Mouse (Mus musculus) C2C12 (cell line): ENCODE measurements around the gene Tspan3. TPM values are rescaled to one million over a fixed set of nuclear protein-coding genes. Genes with fewer than 3 reads are reported as not detected.

Source experiments
- H3K27me3 ChIP-seq: one replicate; pipeline ENCODE4 v1.6.1; 2011; ENCODE audit not compliant: control insufficient read depth, insufficient read depth, insufficient read length
- H3K36me3 ChIP-seq: one replicate; pipeline ENCODE4 v1.6.1; 2011; ENCODE audit not compliant: control insufficient read depth, insufficient read depth
- H3K4me3 ChIP-seq: one replicate; pipeline ENCODE4 v1.5.1; 2011; ENCODE audit warnings: mild to moderate bottlenecking, control low read depth; ENCODE audit not compliant: poor library complexity, insufficient read depth, severe bottlenecking
- H3K79me2 ChIP-seq: one replicate; pipeline ENCODE4 v1.6.1; 2011; ENCODE audit not compliant: control insufficient read depth, insufficient read depth
- H3K79me3 ChIP-seq: one replicate; pipeline ENCODE4 v1.6.1; 2011; ENCODE audit warnings: low read depth, control low read depth
- H3ac ChIP-seq: one replicate; pipeline ENCODE3; 2011; ENCODE audit warnings: low read depth; ENCODE audit not compliant: control insufficient read depth, insufficient read length
- CEBPB ChIP-seq: IDR thresholded peaks from one replicate; pipeline ENCODE4 v1.6.1; 2011; ENCODE audit warnings: low read depth, mild to moderate bottlenecking, control low read depth, moderate library complexity
- CTCF ChIP-seq: IDR thresholded peaks from one replicate; pipeline ENCODE4 v1.5.1; 2011; ENCODE audit not compliant: control insufficient read depth, insufficient read depth, insufficient read length
- FOSL1 ChIP-seq: IDR thresholded peaks from one replicate; pipeline ENCODE4 v1.8.0; 2011; ENCODE audit warnings: mild to moderate bottlenecking, low read length; ENCODE audit not compliant: poor library complexity, insufficient read depth, severe bottlenecking
- MAX ChIP-seq: IDR thresholded peaks from one replicate; pipeline ENCODE4 v1.6.1; 2011; ENCODE audit warnings: mild to moderate bottlenecking, control low read depth
- MYOD1 ChIP-seq: IDR thresholded peaks from one replicate; pipeline ENCODE4 v1.6.1; 2011; ENCODE audit warnings: low read depth; ENCODE audit not compliant: control insufficient read depth, insufficient read length
- MYOG ChIP-seq: IDR thresholded peaks from one replicate; pipeline ENCODE4 v1.6.1; 2011; ENCODE audit not compliant: control insufficient read depth, insufficient read length; ENCODE audit errors: extremely low read depth
- USF1 ChIP-seq: IDR thresholded peaks from one replicate; pipeline ENCODE4 v1.6.1; 2011; ENCODE audit warnings: low read depth, mild to moderate bottlenecking, control low read depth, moderate library complexity
- polyA plus RNA-seq: library from polyadenylated mRNA; unstranded; fragments of >200 nt; fragmentation: generic; extraction: Trizol; gene quantifications from one replicate; pipeline ENCODE4 v1.2.1, GENCODE M21; 2012; ENCODE audit warnings: missing spikeins

Gene Tspan3
- polyA plus RNA-seq, 1 experiment = 60.6 TPM

DNA sequence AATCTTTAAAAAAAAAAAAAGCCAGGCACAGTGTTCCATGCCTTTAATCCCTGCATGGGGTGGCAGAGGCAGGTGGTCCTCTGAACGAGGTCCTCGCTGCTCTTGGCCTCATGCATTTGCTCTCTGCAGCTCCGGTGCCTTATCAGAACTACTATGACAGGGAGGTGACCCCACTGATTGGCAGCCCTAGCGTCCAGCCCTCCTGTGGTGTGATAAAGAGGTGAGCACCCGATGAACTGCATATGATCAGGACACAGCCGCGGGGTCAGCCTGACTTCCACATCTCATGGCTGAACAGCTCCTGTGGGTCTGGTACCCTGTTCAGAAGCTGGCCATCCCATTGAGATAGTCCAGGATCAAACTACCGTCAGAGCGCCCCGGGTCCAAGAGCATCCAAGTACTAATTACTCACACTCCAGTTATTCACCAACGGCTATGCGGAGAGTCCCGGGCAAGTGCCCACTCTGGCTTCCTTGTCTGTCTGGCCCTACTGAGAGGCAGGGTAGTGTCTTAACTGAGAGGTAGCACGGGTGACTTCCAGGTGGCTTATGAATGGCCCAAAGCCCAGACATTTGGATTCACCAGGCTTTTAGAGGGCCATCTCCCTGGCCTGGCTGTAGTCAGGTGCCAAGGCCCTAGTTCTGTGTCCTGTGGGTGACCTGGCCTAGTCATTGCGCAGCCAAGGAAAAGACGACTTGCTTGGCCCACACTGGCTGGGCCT lies 38.7 kb downstream of the Tspan3 start:
- no peaks in the 10 kb centered on the region for H3K79me2 ChIP-seq
- no peak for TF ChIP-seq CEBPB
- no peak for TF ChIP-seq FOSL1
- no peak for TF ChIP-seq MYOD1
- TF ChIP-seq CTCF = no peak
- TF ChIP-seq MYOG = no peak
- TF ChIP-seq MAX = no peak
- TF ChIP-seq USF1 = no peak
- no peak overlapping the region for H3ac ChIP-seq
- H3K79me3 ChIP-seq = no peaks in the 10 kb centered on the region
- H3K4me3 ChIP-seq = no peak overlapping the region
- H3K36me3 ChIP-seq = peaks cover 9% of the 10 kb centered on the region
- H3K27me3 ChIP-seq = no peaks in the 10 kb centered on the region

GRCm38 (mm10) chr9:56124561-56124960 lies 40.7 kb downstream of the Tspan3 start:
- H3K79me2 ChIP-seq = no peaks in the 10 kb centered on the region
- TF ChIP-seq CTCF (no peak), FOSL1 (no peak), USF1 (no peak), MAX (no peak), CEBPB (no peak), MYOD1 (no peak), MYOG (no peak)
- H3ac ChIP-seq = no peak overlapping the region
- H3K27me3 ChIP-seq = no peaks in the 10 kb centered on the region
- no peak overlapping the region for H3K4me3 ChIP-seq
- peaks cover 8% of the 10 kb centered on the region for H3K36me3 ChIP-seq
- H3K79me3 ChIP-seq = no peaks in the 10 kb centered on the region

DNA sequence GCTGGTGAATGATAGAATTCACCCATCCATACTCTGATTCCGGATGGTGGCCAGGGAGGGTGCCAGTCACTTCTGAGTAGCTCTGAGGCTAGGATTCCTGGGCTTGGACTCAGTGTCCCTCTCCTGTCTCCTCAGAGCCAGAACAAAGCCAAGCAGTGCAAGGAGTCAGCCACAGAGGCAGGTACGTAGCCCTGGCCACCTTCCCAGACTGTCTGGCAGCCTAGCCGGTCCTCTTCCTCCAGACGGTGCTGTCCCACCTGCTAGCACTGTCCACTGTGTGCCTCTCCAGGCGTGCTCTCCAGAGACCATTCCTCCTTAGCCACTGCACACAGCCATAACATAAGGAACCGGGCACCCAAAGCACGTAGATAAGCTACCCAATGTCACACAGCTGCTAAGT lies 41.7 kb downstream of the Tspan3 start:
- no peaks in the 10 kb centered on the region for H3K79me3 ChIP-seq
- H3K36me3 ChIP-seq = no peaks in the 10 kb centered on the region
- no peak overlapping the region for H3ac ChIP-seq
- TF ChIP-seq MAX (no peak), CTCF (no peak), MYOD1 (no peak), CEBPB (no peak), USF1 (no peak), MYOG (no peak), FOSL1 (no peak)
- H3K4me3 ChIP-seq = no peak overlapping the region
- no peaks in the 10 kb centered on the region for H3K79me2 ChIP-seq
- no peaks in the 10 kb centered on the region for H3K27me3 ChIP-seq

DNA sequence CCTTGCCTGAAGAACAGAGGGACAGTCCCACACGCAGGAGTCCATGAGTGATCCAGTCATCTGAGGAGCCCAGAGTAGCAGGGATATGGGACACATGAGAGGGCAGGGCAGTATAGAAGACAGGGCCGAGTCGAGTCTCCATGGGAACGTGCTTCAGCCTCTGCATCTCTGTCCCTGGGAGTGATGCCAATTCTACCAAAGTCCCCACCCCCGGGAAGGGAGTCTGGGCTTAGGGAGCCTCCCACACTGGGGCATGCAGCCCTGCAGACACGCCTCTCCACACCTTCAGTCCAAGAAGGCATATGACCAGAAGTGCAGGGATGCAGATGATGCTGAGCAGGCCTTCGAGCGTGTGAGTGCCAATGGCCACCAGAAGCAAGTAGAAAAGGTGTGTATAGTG lies 42.3 kb downstream of the Tspan3 start:
- no peak overlapping the region for H3ac ChIP-seq
- no peaks in the 10 kb centered on the region for H3K36me3 ChIP-seq
- no peaks in the 10 kb centered on the region for H3K79me2 ChIP-seq
- no peaks in the 10 kb centered on the region for H3K79me3 ChIP-seq
- no peaks in the 10 kb centered on the region for H3K27me3 ChIP-seq
- no peak for TF ChIP-seq MYOD1
- no peak for TF ChIP-seq FOSL1
- no peak for TF ChIP-seq USF1
- no peak for TF ChIP-seq MAX
- no peak for TF ChIP-seq MYOG
- no peak for TF ChIP-seq CTCF
- TF ChIP-seq CEBPB = no peak
- no peak overlapping the region for H3K4me3 ChIP-seq

DNA sequence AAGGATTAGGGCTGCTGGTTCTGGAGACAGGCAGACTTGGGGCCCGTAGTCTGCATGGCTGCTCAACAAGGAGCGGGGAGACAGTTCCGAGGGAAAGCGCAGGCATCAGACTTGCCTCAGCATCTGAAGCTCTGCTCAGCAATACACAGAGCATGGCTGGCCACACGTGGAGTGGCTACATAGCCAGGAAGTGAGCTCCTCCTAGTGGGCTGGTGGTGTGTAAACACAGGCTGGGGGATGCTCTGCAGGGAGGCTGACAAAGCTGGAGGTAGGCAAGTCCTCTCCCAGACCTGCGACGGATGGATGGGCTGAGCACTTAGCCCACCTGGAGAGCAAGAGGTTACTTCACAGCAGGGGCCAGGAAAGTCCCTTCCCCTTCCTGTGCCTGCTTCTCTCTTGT lies 44.2 kb downstream of the Tspan3 start:
- Histone ChIP-seq H3K27me3 (no peaks in the 10 kb centered on the region), H3ac (no peak overlapping the region), H3K4me3 (no peak overlapping the region), H3K79me2 (no peaks in the 10 kb centered on the region), H3K79me3 (no peaks in the 10 kb centered on the region), H3K36me3 (no peaks in the 10 kb centered on the region)
- TF ChIP-seq MAX (peak; percentile 89), USF1 (no peak), CTCF (peak; percentile 84)

DNA sequence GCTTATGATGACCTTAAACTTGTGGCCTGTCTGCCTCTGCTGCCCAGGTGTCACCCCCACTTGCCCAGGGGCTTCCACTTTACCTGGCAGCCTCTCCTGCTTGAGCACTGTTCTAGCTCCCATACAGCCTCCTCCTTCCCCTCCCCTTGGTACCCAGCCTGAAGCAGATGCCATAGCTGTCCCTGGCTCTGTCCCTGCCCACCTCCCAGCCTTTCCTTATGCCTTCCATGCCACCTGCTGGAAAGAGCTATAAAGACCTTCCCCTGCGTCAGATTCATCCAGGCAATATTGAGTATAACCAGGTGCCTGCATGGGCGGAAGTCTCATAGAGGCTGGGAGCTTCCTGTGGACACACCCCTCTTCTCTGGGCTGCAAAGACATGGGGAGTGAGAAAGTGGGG lies 45.6 kb downstream of the Tspan3 start:
- no peak overlapping the region for H3K4me3 ChIP-seq
- TF ChIP-seq MYOD1 (no peak), CTCF (no peak), MAX (no peak), MYOG (no peak)
- H3ac ChIP-seq = no peak overlapping the region
- H3K27me3 ChIP-seq = no peaks in the 10 kb centered on the region
- no peaks in the 10 kb centered on the region for H3K79me3 ChIP-seq
- no peaks in the 10 kb centered on the region for H3K79me2 ChIP-seq
- H3K36me3 ChIP-seq = no peaks in the 10 kb centered on the region
